Mouse (Mus musculus) C2C12 (cell line): ENCODE measurements around the gene Mok. TPM values are rescaled to one million over a fixed set of nuclear protein-coding genes. Genes with fewer than 3 reads are reported as not detected.
A peak's percentile ranks its signal among the peaks of the same experiment; 100 is the strongest.

Experiments used
- H3K27me3 ChIP-seq: one replicate; pipeline ENCODE4 v1.6.1; 2011; ENCODE audit not compliant: control insufficient read depth, insufficient read depth, insufficient read length
- H3K36me3 ChIP-seq: one replicate; pipeline ENCODE4 v1.6.1; 2011; ENCODE audit not compliant: control insufficient read depth, insufficient read depth
- H3K4me3 ChIP-seq: one replicate; pipeline ENCODE4 v1.5.1; 2011; ENCODE audit warnings: mild to moderate bottlenecking, control low read depth; ENCODE audit not compliant: poor library complexity, insufficient read depth, severe bottlenecking
- H3K79me2 ChIP-seq: one replicate; pipeline ENCODE4 v1.6.1; 2011; ENCODE audit not compliant: control insufficient read depth, insufficient read depth
- H3K79me3 ChIP-seq: one replicate; pipeline ENCODE4 v1.6.1; 2011; ENCODE audit warnings: low read depth, control low read depth
- H3ac ChIP-seq: one replicate; pipeline ENCODE3; 2011; ENCODE audit warnings: low read depth; ENCODE audit not compliant: control insufficient read depth, insufficient read length
- CEBPB ChIP-seq: IDR thresholded peaks from one replicate; pipeline ENCODE4 v1.6.1; 2011; ENCODE audit warnings: low read depth, mild to moderate bottlenecking, control low read depth, moderate library complexity
- CTCF ChIP-seq: IDR thresholded peaks from one replicate; pipeline ENCODE4 v1.5.1; 2011; ENCODE audit not compliant: control insufficient read depth, insufficient read depth, insufficient read length
- FOSL1 ChIP-seq: IDR thresholded peaks from one replicate; pipeline ENCODE4 v1.8.0; 2011; ENCODE audit warnings: mild to moderate bottlenecking, low read length; ENCODE audit not compliant: poor library complexity, insufficient read depth, severe bottlenecking
- MAX ChIP-seq: IDR thresholded peaks from one replicate; pipeline ENCODE4 v1.6.1; 2011; ENCODE audit warnings: mild to moderate bottlenecking, control low read depth
- MYOD1 ChIP-seq: IDR thresholded peaks from one replicate; pipeline ENCODE4 v1.6.1; 2011; ENCODE audit warnings: low read depth; ENCODE audit not compliant: control insufficient read depth, insufficient read length
- MYOG ChIP-seq: IDR thresholded peaks from one replicate; pipeline ENCODE4 v1.6.1; 2011; ENCODE audit not compliant: control insufficient read depth, insufficient read length; ENCODE audit errors: extremely low read depth
- USF1 ChIP-seq: IDR thresholded peaks from one replicate; pipeline ENCODE4 v1.6.1; 2011; ENCODE audit warnings: low read depth, mild to moderate bottlenecking, control low read depth, moderate library complexity
- polyA plus RNA-seq: library from polyadenylated mRNA; unstranded; fragments of >200 nt; fragmentation: generic; extraction: Trizol; gene quantifications from one replicate; pipeline ENCODE4 v1.2.1, GENCODE M21; 2012; ENCODE audit warnings: missing spikeins

The Mok gene
- polyA plus RNA-seq, 1 experiment, result 2.0 TPM

DNA sequence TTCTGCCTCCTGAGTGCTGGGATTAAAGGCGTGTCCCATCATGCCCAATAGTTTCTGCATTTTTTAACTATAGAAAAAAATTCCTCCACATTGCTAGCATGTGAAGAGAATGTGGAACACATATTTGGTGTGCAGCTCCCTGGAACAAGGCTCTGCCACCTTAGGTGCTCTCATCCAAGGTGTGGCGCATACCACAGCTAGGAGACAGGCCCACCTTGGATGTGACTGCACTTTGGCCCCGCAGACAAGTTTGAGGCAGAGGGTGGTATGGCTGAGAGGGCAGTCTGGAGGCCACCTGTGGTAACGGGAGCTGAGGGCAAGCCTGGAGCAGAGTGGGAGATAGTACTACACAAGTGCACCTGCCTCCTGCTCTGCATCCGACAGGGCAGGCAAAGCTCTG lies 31.9 kb downstream of the Mok start:
- TF ChIP-seq CEBPB (no peak), MYOG (no peak), MAX (no peak), MYOD1 (no peak), CTCF (no peak), FOSL1 (no peak), USF1 (no peak)
- no peaks in the 10 kb centered on the region for H3K36me3 ChIP-seq
- H3K79me2 ChIP-seq, result no peaks in the 10 kb centered on the region
- no peak overlapping the region for H3K4me3 ChIP-seq
- H3ac ChIP-seq, result no peak overlapping the region
- no peaks in the 10 kb centered on the region for H3K27me3 ChIP-seq
- no peaks in the 10 kb centered on the region for H3K79me3 ChIP-seq

DNA sequence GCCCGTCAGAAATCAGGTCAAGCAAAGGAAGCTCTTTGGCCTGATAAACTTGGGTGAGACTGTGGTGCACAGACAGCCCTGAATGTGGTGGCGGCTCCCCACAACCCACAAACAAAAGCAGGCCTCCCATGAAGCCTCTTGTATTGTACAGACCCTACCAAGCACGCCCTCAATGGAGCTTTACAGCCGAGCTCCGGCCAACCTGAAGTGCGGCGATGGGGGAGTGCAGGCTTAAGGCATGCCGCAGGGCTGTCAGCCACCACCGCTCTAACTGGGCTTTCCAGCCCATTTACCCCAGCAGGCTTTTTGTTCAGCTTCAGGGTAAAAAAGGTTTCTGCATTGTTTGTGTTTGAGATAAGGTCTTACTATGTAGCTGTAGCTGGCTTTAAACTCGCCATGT lies 32.3 kb downstream of the Mok start:
- H3K27me3 ChIP-seq, result no peaks in the 10 kb centered on the region
- no peak overlapping the region for H3ac ChIP-seq
- no peaks in the 10 kb centered on the region for H3K36me3 ChIP-seq
- no peaks in the 10 kb centered on the region for H3K79me3 ChIP-seq
- no peaks in the 10 kb centered on the region for H3K79me2 ChIP-seq
- H3K4me3 ChIP-seq, result no peak overlapping the region
- TF ChIP-seq MYOG (no peak), USF1 (no peak), FOSL1 (no peak), CTCF (no peak), MYOD1 (no peak), MAX (no peak), CEBPB (no peak)

DNA sequence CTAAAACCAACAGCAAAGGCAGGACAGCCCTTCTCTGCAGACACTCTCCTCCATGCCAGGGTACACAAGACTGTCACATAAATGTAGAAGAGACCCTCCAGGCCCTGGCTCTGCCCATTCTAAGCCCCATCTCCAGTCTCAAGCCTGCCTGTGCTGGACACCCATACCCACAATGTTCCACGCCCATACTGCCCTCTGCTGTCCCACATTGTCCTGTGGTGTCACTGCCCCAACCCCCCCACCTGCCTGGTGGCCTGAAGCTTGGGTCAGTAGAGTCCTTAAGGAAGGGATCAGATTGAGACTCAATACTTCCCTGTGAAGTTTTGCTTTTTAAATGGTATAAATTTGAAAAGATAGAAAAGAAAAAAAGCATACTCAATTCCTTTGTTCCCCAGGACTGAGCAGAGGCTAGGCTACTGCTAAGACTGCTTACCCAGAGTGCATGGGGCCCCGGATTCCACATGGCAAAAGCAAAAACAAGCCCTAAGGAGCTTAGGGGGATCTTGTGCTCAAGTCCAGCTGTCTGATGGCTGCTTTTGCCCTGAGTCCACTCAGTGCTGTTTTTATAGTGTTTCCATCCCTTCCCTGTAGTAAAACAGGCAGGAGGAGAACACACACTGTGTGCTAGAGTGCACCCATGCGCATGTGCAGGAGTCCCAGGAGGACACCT lies 34.3 kb downstream of the Mok start:
- Histone ChIP-seq H3K79me3 (no peaks in the 10 kb centered on the region), H3K79me2 (no peaks in the 10 kb centered on the region), H3ac (no peak overlapping the region), H3K27me3 (no peaks in the 10 kb centered on the region), H3K4me3 (no peak overlapping the region), H3K36me3 (no peaks in the 10 kb centered on the region)
- TF ChIP-seq CEBPB (no peak), CTCF (peak; percentile 52)

DNA sequence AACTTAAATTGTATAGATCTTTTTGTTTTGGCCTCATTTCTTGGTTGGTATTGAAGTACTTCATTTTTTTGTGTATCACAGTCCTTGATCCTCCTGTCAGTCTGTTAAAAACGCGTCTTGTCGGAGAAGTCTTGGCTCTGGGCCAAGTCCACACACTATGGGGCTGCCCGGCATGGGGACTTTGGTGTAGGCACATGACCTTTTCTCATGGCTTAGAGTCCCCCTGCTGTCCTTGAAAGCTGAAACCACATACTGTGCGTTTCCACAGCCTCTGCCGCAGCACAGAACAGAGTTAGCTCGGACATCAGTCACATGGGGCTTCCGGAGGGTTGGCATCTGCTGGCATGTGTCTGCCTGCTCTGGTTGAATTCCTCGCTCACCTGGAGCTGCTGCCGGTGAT lies 36.5 kb downstream of the Mok start:
- TF ChIP-seq MAX (no peak), MYOG (no peak), FOSL1 (no peak), USF1 (no peak), CTCF (no peak), CEBPB (no peak), MYOD1 (no peak)
- Histone ChIP-seq H3K4me3 (no peak overlapping the region), H3K27me3 (no peaks in the 10 kb centered on the region), H3K36me3 (no peaks in the 10 kb centered on the region), H3K79me2 (peaks cover 6% of the 10 kb centered on the region), H3K79me3 (peaks cover 3% of the 10 kb centered on the region), H3ac (no peak overlapping the region)

DNA sequence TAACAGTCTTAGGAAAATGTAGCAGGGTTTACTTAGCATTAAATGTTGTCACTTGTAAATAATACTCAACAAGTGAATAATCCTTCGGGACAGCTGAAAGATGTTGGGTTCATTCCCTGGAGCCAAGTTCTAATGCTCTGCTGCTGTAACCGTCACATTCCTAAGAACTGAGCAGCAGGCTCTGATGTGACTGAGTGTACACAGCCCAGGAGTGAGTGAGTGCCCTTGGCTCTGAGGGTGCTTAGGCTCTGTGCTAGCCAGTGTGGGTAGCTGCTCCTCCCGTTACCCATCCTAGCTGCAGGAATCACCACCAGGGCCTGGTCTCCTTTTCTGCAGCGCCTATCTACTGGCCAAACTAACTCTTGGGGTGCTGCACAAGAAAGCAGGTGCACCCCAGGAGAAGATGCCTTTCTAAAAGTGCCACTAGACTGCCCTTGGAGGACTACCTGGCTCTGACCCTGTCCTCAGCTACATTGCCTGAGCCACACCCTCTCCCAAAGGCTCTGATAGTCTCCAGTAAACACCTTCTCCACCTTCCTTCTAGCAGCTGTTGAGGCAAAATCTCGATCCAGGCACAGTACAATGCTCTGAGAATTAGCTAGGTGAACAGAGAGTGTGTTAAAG lies 38.0 kb downstream of the Mok start:
- no peaks in the 10 kb centered on the region for H3K36me3 ChIP-seq
- TF ChIP-seq FOSL1 (no peak), MYOD1 (no peak), CTCF (no peak), MYOG (no peak), CEBPB (no peak), MAX (no peak), USF1 (no peak)
- H3ac ChIP-seq, result no peak overlapping the region
- H3K79me3 ChIP-seq, result peaks cover 3% of the 10 kb centered on the region
- no peaks in the 10 kb centered on the region for H3K27me3 ChIP-seq
- no peak overlapping the region for H3K4me3 ChIP-seq
- peaks cover 18% of the 10 kb centered on the region for H3K79me2 ChIP-seq

DNA sequence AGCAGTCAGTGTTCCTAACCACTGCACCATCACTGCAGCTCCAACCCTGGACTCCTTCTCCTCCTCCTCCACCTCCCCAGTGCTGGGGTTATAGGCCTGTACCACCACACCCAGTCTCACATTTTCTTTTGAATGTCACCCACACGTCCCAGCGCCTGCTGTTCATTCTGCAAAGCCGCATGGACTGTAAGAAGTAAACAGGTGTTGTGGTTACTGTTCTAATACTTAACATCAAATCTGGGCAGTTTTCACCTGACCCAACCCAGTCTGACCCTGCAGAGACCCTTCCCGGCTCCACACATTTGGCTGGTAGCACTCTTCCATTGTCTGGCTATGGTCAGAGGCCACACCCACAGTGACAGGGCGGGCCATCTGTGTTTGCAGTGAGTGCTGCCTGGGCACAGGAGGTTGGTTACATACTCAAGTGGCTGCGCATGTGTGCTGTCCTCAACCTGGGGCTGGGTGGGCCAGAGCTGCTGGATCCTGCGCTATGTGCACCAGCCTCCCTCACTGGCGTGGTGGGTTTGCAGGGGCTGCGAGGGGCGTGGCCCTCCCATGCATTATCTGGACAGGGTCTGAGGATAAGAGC lies 38.8 kb downstream of the Mok start:
- H3K4me3 ChIP-seq, result no peak overlapping the region
- no peak overlapping the region for H3ac ChIP-seq
- H3K36me3 ChIP-seq, result no peaks in the 10 kb centered on the region
- no peak for TF ChIP-seq FOSL1
- no peak for TF ChIP-seq MYOG
- TF ChIP-seq CEBPB, result no peak
- no peak for TF ChIP-seq USF1
- no peak for TF ChIP-seq CTCF
- H3K79me3 ChIP-seq, result peaks cover 3% of the 10 kb centered on the region
- H3K79me2 ChIP-seq, result peaks cover 18% of the 10 kb centered on the region
- H3K27me3 ChIP-seq, result no peaks in the 10 kb centered on the region
